Mouse (Mus musculus): ENCODE measurements at regions not wholly inside any gene's neighbourhood (a gene's known extent, or its start where the extent isn't known, plus 50 kb on each side); places are given as distances from the start of the nearest gene placed in this dataset.

GRCm38 (mm10) chr10:8028840-8029239, 72.8 kb upstream of the Tab2 start:
- no peak for TF ChIP-seq POLR2A (IDR thresholded peaks at IDR 0.05; ENCODE audit: low read depth, low read length)
- TF ChIP-seq CTCF (IDR thresholded peaks at IDR 0.05; ENCODE audit: extremely low read depth, insufficient read depth, insufficient read length, insufficient replicate concordance): no peak
